Mouse (Mus musculus): Measurements from ENCODE around the gene Vmn2r104.

The Vmn2r104 gene

GRCm38 (mm10) chr17:20048236-20048635 lies at the start of gene Vmn2r104:
Vmn2r104 (minus strand) TSS chr17:20048336.
- no peak for DNase-seq

GRCm38 (mm10) chr17:20074090-20074489 lies 26.0 kb upstream of the Vmn2r104 start:
- DNase-seq = no peak

GRCm38 (mm10) chr17:20071656-20072396 lies 23.7 kb upstream of the Vmn2r104 start:
- no peak for DNase-seq
